In the genomic region with DNA sequence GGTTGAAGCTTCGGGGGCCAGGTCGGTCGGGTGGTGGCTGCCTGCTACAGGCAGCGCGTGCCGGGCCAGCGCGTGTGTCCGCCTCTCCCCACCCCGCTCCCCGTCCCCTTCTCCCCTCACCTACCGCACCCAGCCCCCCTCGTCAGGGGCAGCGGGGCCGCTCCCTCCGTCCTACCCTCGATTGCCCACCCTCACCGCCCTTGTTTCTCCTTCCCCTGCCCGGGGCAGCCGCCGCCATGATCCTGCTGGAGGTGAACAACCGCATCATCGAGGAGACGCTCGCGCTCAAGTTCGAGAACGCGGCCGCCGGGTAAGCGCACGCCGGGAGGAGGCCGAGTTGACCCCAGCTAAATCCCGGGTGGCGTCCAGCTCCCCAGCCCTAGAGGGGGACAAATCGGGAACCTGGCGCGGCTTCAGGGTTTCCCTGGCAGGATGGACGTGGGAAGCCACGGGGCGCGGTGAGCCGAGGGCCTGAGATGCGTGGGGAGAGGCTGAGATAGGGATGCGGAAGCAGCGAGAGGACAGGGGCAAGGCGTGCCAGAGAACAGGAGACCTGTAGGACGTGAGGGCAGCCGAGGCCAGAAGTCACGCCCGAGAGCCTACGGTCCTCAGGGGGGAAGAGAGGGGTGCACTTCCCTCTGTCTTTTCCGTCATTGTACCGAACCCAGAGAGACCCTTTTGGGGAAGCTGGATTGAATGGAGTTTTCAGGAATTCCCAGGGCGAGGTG, we compare ENCODE assay signal across 9 mouse cellular contexts. TPM values are rescaled to one million over a fixed set of nuclear protein-coding genes. Genes with fewer than 3 reads are reported as not detected.
DNase-seq lines count a peak whose midpoint lies in the region; ATAC-seq lines count a peak whose summit lies in the region.
"Had no signal": no experiment of that assay in that cellular context is flagged by ENCODE, and none has a peak within 500 bp of the region (broad histone marks: within the 10 kb centered on the region; RNA-seq: fewer than 3 reads in every experiment).

No protein-coding gene starts in this region.

- peaks cover 34% of the 10 kb centered on the region for H3K4me1 ChIP-seq in forebrain, embryonic 12.5 days
- H3K4me1 ChIP-seq in hindbrain, embryonic 11.5 days (replicated peaks; ENCODE audit: control insufficient read depth, insufficient read depth, low read length): no peaks in the 10 kb centered on the region; the same call in 1 of the 2 replicates
- peaks cover 35% of the 10 kb centered on the region for H3K4me1 ChIP-seq in limb, embryonic 13.5 days
- peaks cover 23% of the 10 kb centered on the region for H3K4me1 ChIP-seq in midbrain, embryonic 11.5 days (ENCODE audit: control insufficient read depth, insufficient read depth, low read length)

- peak; percentile 37; the same call in 1 of the 2 replicates for ATAC-seq in cerebellum, adult (ENCODE audit: insufficient number of reproducible peaks, low FRiP score, low TSS enrichment)
- ATAC-seq in forebrain, embryonic 12.5 days (ENCODE audit: low FRiP score): peak; percentile 28; the same call in 1 of the 2 replicates
- ATAC-seq in hindbrain, embryonic 11.5 days (ENCODE audit: low FRiP score): peak; percentile 61
- ATAC-seq in limb, embryonic 13.5 days (ENCODE audit: low FRiP score, low read depth): peak; percentile 74
- ATAC-seq in midbrain, embryonic 11.5 days (ENCODE audit: low FRiP score): no peak; the same call in 1 of the 2 replicates

- peak overlapping the region; percentile 97 for H3K9ac ChIP-seq in forebrain, embryonic 12.5 days
- peak overlapping the region; percentile 92 for H3K9ac ChIP-seq in hindbrain, embryonic 11.5 days (ENCODE audit: low read depth, low read length)
- H3K9ac ChIP-seq in limb, embryonic 13.5 days: peak overlapping the region; percentile 96
- peak overlapping the region; percentile 96 for H3K9ac ChIP-seq in midbrain, embryonic 11.5 days (ENCODE audit: low read length)

- H3K4me2 ChIP-seq in forebrain, embryonic 12.5 days: peak overlapping the region; percentile 84
- H3K4me2 ChIP-seq in hindbrain, embryonic 11.5 days (replicated peaks; ENCODE audit: low read depth, low read length): peak overlapping the region; percentile 80
- H3K4me2 ChIP-seq in limb, embryonic 13.5 days (replicated peaks): peak overlapping the region; percentile 89
- peak overlapping the region; percentile 59 for H3K4me2 ChIP-seq in midbrain, embryonic 11.5 days

- under 1% methylated on average over 46 of the region's 57 CpGs for WGBS in forebrain, embryonic 12.5 days
- 2% methylated on average over 50 of the region's 57 CpGs for WGBS in hindbrain, embryonic 11.5 days
- under 1% methylated on average over 52 of the region's 57 CpGs for WGBS in limb, embryonic 13.5 days
- under 1% methylated on average over 44 of the region's 57 CpGs for WGBS in midbrain, embryonic 11.5 days

- no peaks in the 10 kb centered on the region for H3K36me3 ChIP-seq in forebrain, embryonic 12.5 days (replicated peaks)
- H3K36me3 ChIP-seq in hindbrain, embryonic 11.5 days (ENCODE audit: control insufficient read depth, insufficient read depth, low read length): no peaks in the 10 kb centered on the region
- H3K36me3 ChIP-seq in limb, embryonic 13.5 days: 0 out of 2 replicates have a peak, but pooled peaks cover 2% of the 10 kb centered on the region
- H3K36me3 ChIP-seq in midbrain, embryonic 11.5 days (ENCODE audit: control insufficient read depth, insufficient read depth, low read length): no peaks in the 10 kb centered on the region

- no peaks in the 10 kb centered on the region for H3K27me3 ChIP-seq in forebrain, embryonic 12.5 days
- no peaks in the 10 kb centered on the region for H3K27me3 ChIP-seq in hindbrain, embryonic 11.5 days (ENCODE audit: control insufficient read depth, insufficient read depth, low read length)
- H3K27me3 ChIP-seq in limb, embryonic 13.5 days: no peaks in the 10 kb centered on the region
- no peaks in the 10 kb centered on the region for H3K27me3 ChIP-seq in midbrain, embryonic 11.5 days (ENCODE audit: control insufficient read depth, insufficient read depth, low read length)
- H3K27me3 ChIP-seq: Patski had no signal

- peak overlapping the region; percentile 84 for H3K27ac ChIP-seq in forebrain, embryonic 12.5 days
- H3K27ac ChIP-seq in hindbrain, embryonic 11.5 days (ENCODE audit: low read depth, low read length): peak overlapping the region; percentile 83
- peak overlapping the region; percentile 91 for H3K27ac ChIP-seq in limb, embryonic 13.5 days
- H3K27ac ChIP-seq in midbrain, embryonic 11.5 days (ENCODE audit: low read depth, low read length): peak overlapping the region; percentile 73

- H3K9me3 ChIP-seq in forebrain, embryonic 12.5 days: no peaks in the 10 kb centered on the region
- no peaks in the 10 kb centered on the region for H3K9me3 ChIP-seq in hindbrain, embryonic 11.5 days (ENCODE audit: control insufficient read depth, low read length)
- no peaks in the 10 kb centered on the region for H3K9me3 ChIP-seq in limb, embryonic 13.5 days
- H3K9me3 ChIP-seq in midbrain, embryonic 11.5 days (ENCODE audit: control insufficient read depth, low read length): no peaks in the 10 kb centered on the region

- peak overlapping the region; percentile 97 for H3K4me3 ChIP-seq in forebrain, embryonic 12.5 days (replicated peaks)
- H3K4me3 ChIP-seq in hindbrain, embryonic 11.5 days (ENCODE audit: low read depth, low read length): peak overlapping the region; percentile 96
- peak overlapping the region; percentile 99 for H3K4me3 ChIP-seq in limb, embryonic 13.5 days
- peak overlapping the region; percentile 98 for H3K4me3 ChIP-seq in midbrain, embryonic 11.5 days (ENCODE audit: low read depth, low read length)

- no peak for DNase-seq in cerebellum, adult 11 months
- DNase-seq in T-cell, adult 2 months (ENCODE audit: low spot score): peak; percentile 38
- DNase-seq in hindbrain, embryonic 11.5 days (ENCODE audit: low spot score): peak; percentile 49
- DNase-seq in midbrain, embryonic 11.5 days (ENCODE audit: low spot score, missing footprints): peak; percentile 91
- DNase-seq in spleen, postnatal 36 days (ENCODE audit: low spot score in 2 of 2): peak; percentile 68 to 73

RNA-seq across cellular contexts. Expression of a gene that starts 0.9 kb away (rescaled TPM):
- polyA plus RNA-seq in forebrain, embryonic 12.5 days (2016; fragmentation: Nextera tagmentation; extraction: Ambion mirVana): 356 and 369 TPM in 2 replicates
- 325 and 330 TPM in 2 replicates for polyA plus RNA-seq in hindbrain, embryonic 11.5 days (2014; fragmentation: Nextera tagmentation; extraction: Ambion mirVana)
- 384 and 389 TPM in 2 replicates for polyA plus RNA-seq in limb, embryonic 13.5 days (2015; fragmentation: Nextera tagmentation; extraction: Ambion mirVana)
- 316 and 328 TPM in 2 replicates for polyA plus RNA-seq in midbrain, embryonic 11.5 days (2014; fragmentation: Nextera tagmentation; extraction: Ambion mirVana)

RNA-seq across cellular contexts. Expression of a gene that starts 41.6 kb away (rescaled TPM):
- polyA plus RNA-seq in forebrain, embryonic 12.5 days (2016; fragmentation: Nextera tagmentation; extraction: Ambion mirVana): 0.18 and 0.29 TPM in 2 replicates
- polyA plus RNA-seq in hindbrain, embryonic 11.5 days (2014; fragmentation: Nextera tagmentation; extraction: Ambion mirVana): 0.32 TPM in 1 of 2 replicates, not detected in the other
- 0.18 and 0.31 TPM in 2 replicates for polyA plus RNA-seq in limb, embryonic 13.5 days (2015; fragmentation: Nextera tagmentation; extraction: Ambion mirVana)
- polyA plus RNA-seq in midbrain, embryonic 11.5 days (2014; fragmentation: Nextera tagmentation; extraction: Ambion mirVana): 0.15 TPM in 1 of 2 replicates, not detected in the other

RNA-seq across cellular contexts. Expression of a gene that starts 42.3 kb away (rescaled TPM):
- polyA plus RNA-seq in forebrain, embryonic 12.5 days (2016; fragmentation: Nextera tagmentation; extraction: Ambion mirVana): not detected in 2 replicates
- polyA plus RNA-seq in hindbrain, embryonic 11.5 days (2014; fragmentation: Nextera tagmentation; extraction: Ambion mirVana): 0.15 TPM in 1 of 2 replicates, not detected in the other
- polyA plus RNA-seq in limb, embryonic 13.5 days (2015; fragmentation: Nextera tagmentation; extraction: Ambion mirVana): not detected in 2 replicates
- polyA plus RNA-seq in midbrain, embryonic 11.5 days (2014; fragmentation: Nextera tagmentation; extraction: Ambion mirVana): not detected in 2 replicates
- polyA plus RNA-seq: Patski had no signal

RNA-seq across cellular contexts. Expression of a gene that starts 47.8 kb away (rescaled TPM):
- polyA plus RNA-seq in forebrain, embryonic 12.5 days (2016; fragmentation: Nextera tagmentation; extraction: Ambion mirVana): 184 and 190 TPM in 2 replicates
- 189 and 198 TPM in 2 replicates for polyA plus RNA-seq in hindbrain, embryonic 11.5 days (2014; fragmentation: Nextera tagmentation; extraction: Ambion mirVana)
- polyA plus RNA-seq in limb, embryonic 13.5 days (2015; fragmentation: Nextera tagmentation; extraction: Ambion mirVana): 220 and 232 TPM in 2 replicates
- polyA plus RNA-seq in midbrain, embryonic 11.5 days (2014; fragmentation: Nextera tagmentation; extraction: Ambion mirVana): 175 and 186 TPM in 2 replicates

RNA-seq across cellular contexts. Expression of a gene that starts 48.0 kb away (rescaled TPM):
- polyA plus RNA-seq in forebrain, embryonic 12.5 days (2016; fragmentation: Nextera tagmentation; extraction: Ambion mirVana): 87.5 and 88.9 TPM in 2 replicates
- polyA plus RNA-seq in hindbrain, embryonic 11.5 days (2014; fragmentation: Nextera tagmentation; extraction: Ambion mirVana): 85.4 and 99.4 TPM in 2 replicates
- 108 and 112 TPM in 2 replicates for polyA plus RNA-seq in limb, embryonic 13.5 days (2015; fragmentation: Nextera tagmentation; extraction: Ambion mirVana)
- 83.9 and 84.6 TPM in 2 replicates for polyA plus RNA-seq in midbrain, embryonic 11.5 days (2014; fragmentation: Nextera tagmentation; extraction: Ambion mirVana)
